Mouse (Mus musculus) small intestine, adult 2 months (tissue): ENCODE measurements around the gene Elovl7.

Source experiments
- CTCF ChIP-seq: fragments of 200-500 bp; IDR thresholded peaks from 2 replicates; pipeline ENCODE4 v1.5.1; 2012; ENCODE audit warnings: low read depth, mild to moderate bottlenecking, control low read depth, inconsistent platforms, low read length, moderate library complexity, mixed read lengths; ENCODE audit not compliant: insufficient replicate concordance, insufficient read length; ENCODE audit errors: extremely low read depth
- POLR2A ChIP-seq: fragments of 200-500 bp; IDR thresholded peaks from 2 replicates; pipeline ENCODE4 v1.6.1; 2012; ENCODE audit warnings: low read depth, mild to moderate bottlenecking, control low read depth, inconsistent platforms, low read length, moderate library complexity

DNA sequence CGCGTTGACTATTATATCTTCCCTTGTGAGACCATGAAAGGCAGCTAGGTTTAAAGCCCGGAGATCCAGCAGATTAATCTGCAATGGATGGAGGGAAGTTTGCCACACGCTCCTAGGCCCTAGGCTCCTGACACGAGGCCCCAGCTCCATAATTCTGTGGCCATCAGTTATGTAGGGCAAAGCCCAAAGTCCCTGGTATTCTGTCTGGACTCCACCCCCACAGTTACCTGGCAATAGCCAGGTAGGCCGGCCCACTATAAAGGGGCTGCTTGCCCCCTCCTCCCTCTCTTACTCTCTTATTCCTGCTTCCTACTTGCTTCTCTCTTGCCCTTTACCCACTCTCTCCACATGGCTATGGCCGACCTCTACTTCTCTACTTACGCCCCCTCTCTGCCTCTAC lies 104.8 kb downstream of the Elovl7 start:
- TF ChIP-seq CTCF (no peak), POLR2A (no peak)
